Mouse (Mus musculus) CH12.LX (cell line): ENCODE data around the gene Hsf5. TPM values are rescaled to one million over a fixed set of nuclear protein-coding genes. Genes with fewer than 3 reads are reported as not detected.

ENCODE experiments used
- DNase-seq: peaks from one replicate; pipeline ENCODE4 v3.0.0-alpha.2; 2013; ENCODE audit errors: extremely low read depth
- H3K27ac ChIP-seq: 2 replicates; pipeline ENCODE4 v1.5.1; 2012; ENCODE audit warnings: low read depth, mild to moderate bottlenecking, control low read depth, moderate library complexity; ENCODE audit not compliant: insufficient read depth
- H3K27me3 ChIP-seq: replicated peaks from 2 replicates; pipeline ENCODE3; 2012; ENCODE audit warnings: inconsistent platforms
- H3K36me3 ChIP-seq, 2 experiments: replicated peaks in 1 of 2; 2 replicates each; pipeline versions ENCODE3 to v1.6.1; 2012; ENCODE audit warnings: inconsistent platforms in 1 of 2, low read length in 1 of 2, mild to moderate bottlenecking in 1 of 2, mixed read lengths in 1 of 2, moderate library complexity in 1 of 2; ENCODE audit not compliant: control insufficient read depth in 1 of 2, insufficient read depth in 1 of 2
- H3K4me1 ChIP-seq, 2 experiments: 2 replicates each; pipeline ENCODE4 v1.6.1; 2012; ENCODE audit warnings: inconsistent platforms in 1 of 2, moderate library complexity in 1 of 2; ENCODE audit not compliant: insufficient read depth in 2 of 2, control insufficient read depth in 1 of 2
- H3K4me2 ChIP-seq: 2 replicates; pipeline ENCODE4 v1.6.1; 2012; ENCODE audit warnings: low read depth, mild to moderate bottlenecking, control low read depth; ENCODE audit not compliant: poor library complexity, insufficient read depth, severe bottlenecking
- H3K4me3 ChIP-seq, 3 experiments: fragments of 150-350 bp in 1 of 3; sonication (generic) in 1 of 3; replicated peaks in 1 of 3; 2 replicates each; pipeline versions ENCODE3 to v1.5.1; 2011 to 2012; ENCODE audit warnings: low read depth in 2 of 3, low read length in 2 of 3, mild to moderate bottlenecking in 2 of 3, moderate library complexity in 2 of 3, control low read depth in 1 of 3, improper control_type of control experiment in 1 of 3, inconsistent platforms in 1 of 3, mixed read lengths in 1 of 3; ENCODE audit not compliant: poor library complexity in 1 of 3
- H3K79me2 ChIP-seq: replicated peaks from 2 replicates; pipeline ENCODE4 v1.6.1; 2012; ENCODE audit warnings: mild to moderate bottlenecking, moderate library complexity; ENCODE audit not compliant: control insufficient read depth, poor library complexity, insufficient read depth, severe bottlenecking; ENCODE audit errors: extremely low read depth
- H3K9ac ChIP-seq: 2 replicates; pipeline ENCODE4 v1.6.1; 2012; ENCODE audit warnings: low read depth, mild to moderate bottlenecking, control low read depth, moderate library complexity; ENCODE audit not compliant: insufficient read depth
- H3K9me3 ChIP-seq: replicated peaks from 2 replicates; pipeline ENCODE3; 2012; ENCODE audit warnings: low read length, inconsistent platforms, mixed read lengths
- CHD1 ChIP-seq: IDR thresholded peaks from 2 replicates; pipeline ENCODE4 v1.6.1; 2012; ENCODE audit warnings: low read depth, low read length, improper control_type of control experiment, inconsistent platforms
- E2F4 ChIP-seq: IDR thresholded peaks from 2 replicates; pipeline ENCODE4 v1.6.1; 2011; ENCODE audit warnings: low read depth, low read length, improper control_type of control experiment; ENCODE audit not compliant: insufficient replicate concordance
- GABPA ChIP-seq: IDR thresholded peaks from 2 replicates; pipeline ENCODE4 v1.6.1; 2012; ENCODE audit warnings: low read depth, low read length, improper control_type of control experiment, inconsistent platforms; ENCODE audit not compliant: insufficient replicate concordance
- HCFC1 ChIP-seq: IDR thresholded peaks from 2 replicates; pipeline ENCODE4 v1.6.1; 2012; ENCODE audit warnings: low read depth, mild to moderate bottlenecking, inconsistent platforms, low read length, improper control_type of control experiment
- JUN ChIP-seq: IDR thresholded peaks from 2 replicates; pipeline ENCODE4 v1.6.1; 2011; ENCODE audit warnings: low read depth, mild to moderate bottlenecking, low read length, improper control_type of control experiment, moderate library complexity; ENCODE audit not compliant: insufficient read depth
- KAT2A ChIP-seq: IDR thresholded peaks from 2 replicates; pipeline ENCODE4 v1.6.1; 2012; ENCODE audit warnings: low read length, improper control_type of control experiment, inconsistent platforms; ENCODE audit not compliant: insufficient replicate concordance
- MAFK ChIP-seq: IDR thresholded peaks from 2 replicates; pipeline ENCODE4 v1.6.1; 2011; ENCODE audit warnings: low read length, improper control_type of control experiment; ENCODE audit not compliant: insufficient replicate concordance
- MXI1 ChIP-seq: IDR thresholded peaks from 2 replicates; pipeline ENCODE4 v1.6.1; 2011; ENCODE audit warnings: mild to moderate bottlenecking, low read depth, low read length, improper control_type of control experiment
- MYC ChIP-seq: IDR thresholded peaks from 2 replicates; pipeline ENCODE4 v1.6.1; 2011; ENCODE audit warnings: low read depth, mild to moderate bottlenecking, improper control_type of control experiment, low read length
- NRF1 ChIP-seq: IDR thresholded peaks from 2 replicates; pipeline ENCODE4 v1.6.1; 2014; ENCODE audit warnings: low read depth, mild to moderate bottlenecking, inconsistent platforms, low read length, improper control_type of control experiment, moderate library complexity
- POLR2A ChIP-seq: IDR thresholded peaks from 2 replicates; pipeline ENCODE4 v1.6.1; 2011; ENCODE audit warnings: low read depth, mild to moderate bottlenecking, improper control_type of control experiment, low read length
- TBP ChIP-seq: conservative IDR thresholded peaks from 2 replicates; pipeline ENCODE4 v1.6.1; 2011; ENCODE audit warnings: low read depth, low read length, improper control_type of control experiment
- UBTF ChIP-seq: IDR thresholded peaks from 2 replicates; pipeline ENCODE4 v1.6.1; 2012; ENCODE audit warnings: low read depth, mild to moderate bottlenecking, inconsistent platforms, low read length, improper control_type of control experiment, moderate library complexity
- USF2 ChIP-seq: conservative IDR thresholded peaks from 2 replicates; pipeline ENCODE4 v1.6.1; 2011; ENCODE audit warnings: low read depth, low read length, improper control_type of control experiment
- ZC3H11A ChIP-seq: IDR thresholded peaks from 2 replicates; pipeline ENCODE4 v1.6.1; 2012; ENCODE audit warnings: low read depth, mild to moderate bottlenecking, inconsistent platforms, low read length, improper control_type of control experiment
- ZKSCAN1 ChIP-seq: IDR thresholded peaks from 2 replicates; pipeline ENCODE4 v1.6.1; 2012; ENCODE audit warnings: low read depth, inconsistent platforms, low read length, improper control_type of control experiment, borderline replicate concordance
- dilution Hi-C: fragments of 300-500 bp; cut with MboI; formaldehyde crosslinking; loops from 2 replicates; pipeline ENCODE4 v1.14.3; 2020; ENCODE audit warnings: low sequenced_read_pairs; ENCODE audit not compliant: extremely low pct_unique_long_range_greater_than_20kb, extremely low pct_ligation_motif_present
- in situ Hi-C: fragments of 300-500 bp; cut with MboI; formaldehyde crosslinking; loops from 3 replicates; pipeline ENCODE4 v1.14.3; 2019; ENCODE audit warnings: low sequenced_read_pairs, low pct_ligation_motif_present, low pct_unique_long_range_greater_than_20kb, mixed read lengths
- polyA plus RNA-seq: library from polyadenylated mRNA; unstranded; fragments of >175 nt; gene quantifications from 2 replicates; pipeline ENCODE4 v1.2.1, GENCODE M21; 2012; ENCODE audit warnings: low read depth; ENCODE audit not compliant: insufficient read length
- total RNA-seq, 2 experiments: library from RNA; depleted of rRNA; stranded (reverse); fragments of 300-350 nt in 1 of 2; fragments of >200 nt in 1 of 2; gene quantifications; 2 replicates each; pipeline ENCODE4 v1.2.3; 2012 to 2014

The Hsf5 gene
- total and polyA plus RNA-seq, 3 experiments = 0.04 TPM; not detected in 2

GRCm38 (mm10) chr11:87609264-87609663, 7.7 kb upstream of the Hsf5 start:
- H3K4me1 ChIP-seq = peaks cover 0 to 2% of the 10 kb centered on the region in 2 experiments; a peak in 2 of 4 replicates
- TF ChIP-seq GABPA = no peak
- TF ChIP-seq E2F4 = no peak
- no peak for TF ChIP-seq TBP
- no peak for TF ChIP-seq CHD1
- no peak overlapping the region for H3K27ac ChIP-seq
- no peak overlapping the region for H3K4me2 ChIP-seq
- no peak overlapping the region for H3K4me3 ChIP-seq
- dilution Hi-C loops = no loop called here
- H3K27me3 ChIP-seq = no peaks in the 10 kb centered on the region
- no peaks in the 10 kb centered on the region for H3K9me3 ChIP-seq
- H3K79me2 ChIP-seq = no peaks in the 10 kb centered on the region
- in situ Hi-C loops = no loop called here
- H3K9ac ChIP-seq = no peak overlapping the region
- DNase-seq = no peak
- H3K36me3 ChIP-seq = peaks cover 78 to 94% of the 10 kb centered on the region in 2 experiments

- no peak for TF ChIP-seq POLR2A
- TF ChIP-seq CHD1 = no peak
- no peak for TF ChIP-seq HCFC1
- Histone ChIP-seq H3K79me2 (no peaks in the 10 kb centered on the region), H3K27me3 (no peaks in the 10 kb centered on the region), H3K4me2 (no peak overlapping the region), H3K4me1 (no peaks in the 10 kb centered on the region), H3K36me3 (peaks cover 76 to 95% of the 10 kb centered on the region in 2 experiments), H3K27ac (no peak overlapping the region), H3K4me3 (no peak overlapping the region), H3K9ac (no peak overlapping the region), H3K9me3 (peaks cover under 1% of the 10 kb centered on the region)
- in situ Hi-C loops = no loop called here
- no peak for DNase-seq
- dilution Hi-C loops = no loop called here
These were observed 5.4 kb upstream of the Hsf5 start for GRCm38 (mm10) chr11:87611547-87611946.

- Histone ChIP-seq H3K9ac (no peak overlapping the region), H3K4me2 (no peak overlapping the region), H3K4me1 (no peaks in the 10 kb centered on the region), H3K9me3 (peaks cover 9% of the 10 kb centered on the region), H3K27me3 (no peaks in the 10 kb centered on the region), H3K4me3 (no peak overlapping the region), H3K27ac (no peak overlapping the region), H3K79me2 (no peaks in the 10 kb centered on the region), H3K36me3 (peaks cover 74 to 92% of the 10 kb centered on the region in 2 experiments)
- DNase-seq = no peak
- TF ChIP-seq MAFK = no peak
- TF ChIP-seq USF2 = no peak
- no peak for TF ChIP-seq GABPA
- TF ChIP-seq NRF1 = no peak
- TF ChIP-seq TBP = no peak
- no peak for TF ChIP-seq MYC
- no peak for TF ChIP-seq JUN
- no peak for TF ChIP-seq ZC3H11A
- no peak for TF ChIP-seq UBTF
- no peak for TF ChIP-seq KAT2A
- no peak for TF ChIP-seq POLR2A
- TF ChIP-seq MXI1 = no peak
- TF ChIP-seq HCFC1 = no peak
- no peak for TF ChIP-seq ZKSCAN1
- in situ Hi-C loops (no loop called here), dilution Hi-C loops (no loop called here)
These were observed 3.0 kb upstream of the Hsf5 start for GRCm38 (mm10) chr11:87613972-87614371.
